Mouse (Mus musculus) layer of hippocampus, adult 11-12 months (tissue): ENCODE results near the gene Vamp1.

Experiments used
- DNase-seq: peaks from one replicate; pipeline ENCODE4 v3.0.0; 2022; ENCODE audit warnings: low spot score

The Vamp1 gene

GRCm38 (mm10) chr6:125215148-125215954, at the start of gene Vamp1:
TSS of gene Vamp1 (plus strand) at chr6:125215551.
- peak; percentile 97 for DNase-seq

- DNase-seq: peak; percentile 67
Observed at GRCm38 (mm10) chr6:125166051-125166751, 49.1 kb upstream of the Vamp1 start, which contains the start of gene Gapdh. TSS of gene Gapdh (minus strand) at chr6:125166467.

GRCm38 (mm10) chr6:125166861-125167650, 48.3 kb upstream of the Vamp1 start:
- DNase-seq: no peak

- DNase-seq: no peak
Observed at GRCm38 (mm10) chr6:125168086-125168485, 47.3 kb upstream of the Vamp1 start.

GRCm38 (mm10) chr6:125170194-125170593, 45.2 kb upstream of the Vamp1 start:
- DNase-seq: no peak

GRCm38 (mm10) chr6:125172474-125172873, 42.9 kb upstream of the Vamp1 start:
- DNase-seq: no peak

- DNase-seq: no peak
Observed at GRCm38 (mm10) chr6:125173256-125173655, 42.1 kb upstream of the Vamp1 start.

- no peak for DNase-seq
Observed at GRCm38 (mm10) chr6:125175469-125175868, 39.9 kb upstream of the Vamp1 start.

- DNase-seq: no peak
Observed at GRCm38 (mm10) chr6:125179601-125180000, 35.8 kb upstream of the Vamp1 start.

GRCm38 (mm10) chr6:125182133-125182532, 33.2 kb upstream of the Vamp1 start:
- no peak for DNase-seq

GRCm38 (mm10) chr6:125186203-125186602, 29.1 kb upstream of the Vamp1 start:
- DNase-seq: no peak

- DNase-seq: no peak
Observed at GRCm38 (mm10) chr6:125190816-125191215, 24.5 kb upstream of the Vamp1 start.

- peak; percentile 98 for DNase-seq
Observed at GRCm38 (mm10) chr6:125191332-125192015, 23.9 kb upstream of the Vamp1 start, which contains the start of the genes Ncapd2 and Mrpl51. TSS of gene Ncapd2 (minus strand) at chr6:125191701. TSS of gene Mrpl51 (plus strand) at chr6:125191801.

- DNase-seq: peak; percentile 91
Observed at GRCm38 (mm10) chr6:125192016-125192714, 23.2 kb upstream of the Vamp1 start.

GRCm38 (mm10) chr6:125192841-125193240, 22.5 kb upstream of the Vamp1 start:
- no peak for DNase-seq

GRCm38 (mm10) chr6:125193390-125193789, 22.0 kb upstream of the Vamp1 start:
- DNase-seq: no peak

- no peak for DNase-seq
Observed at GRCm38 (mm10) chr6:125195541-125196075, 19.7 kb upstream of the Vamp1 start.

- DNase-seq: no peak
Observed at GRCm38 (mm10) chr6:125196301-125196700, 19.1 kb upstream of the Vamp1 start.

GRCm38 (mm10) chr6:125197166-125197565, 18.2 kb upstream of the Vamp1 start:
- DNase-seq: no peak

- DNase-seq: no peak
Observed at GRCm38 (mm10) chr6:125210436-125210835, 4.9 kb upstream of the Vamp1 start.

- no peak for DNase-seq
Observed at GRCm38 (mm10) chr6:125212621-125213020, 2.7 kb upstream of the Vamp1 start.
